Comparison of ENCODE assay signal across 8 mouse cellular contexts in genomic region chr7:100124211-100124610, GRCm38 (mm10). TPM values are rescaled to one million over a fixed set of nuclear protein-coding genes. Genes with fewer than 3 reads are reported as not detected.
DNase-seq lines count a peak whose midpoint lies in the region; ATAC-seq lines count a peak whose summit lies in the region.

No protein-coding gene starts in this region.

- peak; percentile 38 for DNase-seq in forebrain, embryonic 10.5 days (ENCODE audit: extremely low spot score, low spot score)
- peak; percentile 90 for DNase-seq in midbrain, embryonic 11.5 days (ENCODE audit: low spot score, missing footprints)
- peak; percentile 16 for DNase-seq in brain, adult 2 months (ENCODE audit: low read depth, low spot score)
- peak; percentile 46 to 62 for DNase-seq in kidney, postnatal 25 days
- peak; percentile 47 for DNase-seq in spleen, adult 12 weeks (ENCODE audit: low spot score)
- DNase-seq in layer of hippocampus, adult 8-10 months (ENCODE audit: low spot score in 2 of 2): no peak

- no peak for ATAC-seq in forebrain, embryonic 15.5 days (replicated peaks)
- ATAC-seq in midbrain, embryonic 11.5 days (ENCODE audit: low FRiP score): no peak
- no peak for ATAC-seq in midbrain, embryonic 16.5 days

- H3K4me3 ChIP-seq in forebrain, embryonic 10.5 days: no peak overlapping the region
- H3K4me3 ChIP-seq in forebrain, embryonic 15.5 days: no peak overlapping the region
- no peak overlapping the region for H3K4me3 ChIP-seq in midbrain, embryonic 11.5 days (ENCODE audit: low read depth, low read length)
- no peak overlapping the region for H3K4me3 ChIP-seq in midbrain, embryonic 16.5 days (ENCODE audit: low read depth, low read length)

- peaks cover 7% of the 10 kb centered on the region; the same call in 1 of the 2 replicates for H3K9me3 ChIP-seq in forebrain, embryonic 10.5 days
- H3K9me3 ChIP-seq in forebrain, embryonic 15.5 days: no peaks in the 10 kb centered on the region
- H3K9me3 ChIP-seq in midbrain, embryonic 11.5 days (ENCODE audit: control insufficient read depth, low read length): no peaks in the 10 kb centered on the region
- H3K9me3 ChIP-seq in midbrain, embryonic 16.5 days (replicated peaks; ENCODE audit: control insufficient read depth, low read length, poor library complexity, severe bottlenecking): no peaks in the 10 kb centered on the region

- no peaks in the 10 kb centered on the region for H3K27me3 ChIP-seq in forebrain, embryonic 10.5 days (ENCODE audit: poor library complexity, severe bottlenecking)
- no peaks in the 10 kb centered on the region for H3K27me3 ChIP-seq in forebrain, embryonic 15.5 days
- H3K27me3 ChIP-seq in midbrain, embryonic 11.5 days (ENCODE audit: control insufficient read depth, insufficient read depth, low read length): no peaks in the 10 kb centered on the region
- H3K27me3 ChIP-seq in midbrain, embryonic 16.5 days (ENCODE audit: control insufficient read depth, insufficient read depth, low read depth, low read length): no peaks in the 10 kb centered on the region

- H3K4me2 ChIP-seq in forebrain, embryonic 15.5 days (replicated peaks): no peak overlapping the region
- no peak overlapping the region for H3K4me2 ChIP-seq in midbrain, embryonic 11.5 days
- no peak overlapping the region for H3K4me2 ChIP-seq in midbrain, embryonic 16.5 days (ENCODE audit: low read length)

- 75% methylated on average over 2 of the region's 2 CpGs for WGBS in forebrain, embryonic 10.5 days
- 76% methylated on average over 2 of the region's 2 CpGs for whole genome bisulfite sequencing in forebrain, embryonic 15.5 days
- 75% methylated on average over 2 of the region's 2 CpGs for WGBS in midbrain, embryonic 11.5 days
- WGBS in midbrain, embryonic 16.5 days: 81% methylated on average over 2 of the region's 2 CpGs

- no peak overlapping the region for H3K27ac ChIP-seq in forebrain, embryonic 10.5 days
- no peak overlapping the region for H3K27ac ChIP-seq in forebrain, embryonic 15.5 days (replicated peaks)
- H3K27ac ChIP-seq in midbrain, embryonic 11.5 days (ENCODE audit: low read depth, low read length): no peak overlapping the region
- no peak overlapping the region for H3K27ac ChIP-seq in midbrain, embryonic 16.5 days (ENCODE audit: low read length)

- peaks cover 8% of the 10 kb centered on the region for H3K36me3 ChIP-seq in forebrain, embryonic 10.5 days (replicated peaks)
- no peaks in the 10 kb centered on the region for H3K36me3 ChIP-seq in forebrain, embryonic 15.5 days
- H3K36me3 ChIP-seq in midbrain, embryonic 11.5 days (ENCODE audit: control insufficient read depth, insufficient read depth, low read length): no peaks in the 10 kb centered on the region
- no peaks in the 10 kb centered on the region for H3K36me3 ChIP-seq in midbrain, embryonic 16.5 days (ENCODE audit: control insufficient read depth, insufficient read depth, low read length)

- H3K4me1 ChIP-seq in forebrain, embryonic 10.5 days: peaks cover 28% of the 10 kb centered on the region
- H3K4me1 ChIP-seq in forebrain, embryonic 15.5 days: peaks cover 17% of the 10 kb centered on the region
- peaks cover 5% of the 10 kb centered on the region; the same call in 1 of the 2 replicates for H3K4me1 ChIP-seq in midbrain, embryonic 11.5 days (ENCODE audit: control insufficient read depth, insufficient read depth, low read length)
- peaks cover 11% of the 10 kb centered on the region for H3K4me1 ChIP-seq in midbrain, embryonic 16.5 days (ENCODE audit: control insufficient read depth, insufficient read depth, low read length)

- H3K9ac ChIP-seq in forebrain, embryonic 15.5 days (replicated peaks): no peak overlapping the region
- H3K9ac ChIP-seq in midbrain, embryonic 11.5 days (ENCODE audit: low read length): no peak overlapping the region
- no peak overlapping the region for H3K9ac ChIP-seq in midbrain, embryonic 16.5 days (ENCODE audit: low read depth, low read length)

RNA-seq across cellular contexts. Expression of gene Pold3, which starts 2.8 kb away (rescaled TPM):
- 139 and 140 TPM in 2 replicates for polyA plus RNA-seq in forebrain, embryonic 10.5 days (2016; fragmentation: Nextera tagmentation; extraction: Ambion mirVana)
- polyA plus RNA-seq in forebrain, embryonic 15.5 days (2015; fragmentation: Nextera tagmentation; extraction: Ambion mirVana): 54.5 and 54.9 TPM in 2 replicates
- polyA plus RNA-seq in midbrain, embryonic 11.5 days (2014; fragmentation: Nextera tagmentation; extraction: Ambion mirVana): 100 and 104 TPM in 2 replicates
- polyA plus RNA-seq in midbrain, embryonic 16.5 days (2015; fragmentation: Nextera tagmentation; extraction: Ambion mirVana): 51.6 and 55.7 TPM in 2 replicates
- 10 to 100 TPM; 33.8 to 35.1 (median 34.8) TPM for total RNA-seq in layer of hippocampus, adult 8-10 months (2022)

RNA-seq across cellular contexts. Expression of gene Lipt2, which starts 34.9 kb away (rescaled TPM):
- 22.7 and 24.7 TPM in 2 replicates for polyA plus RNA-seq in forebrain, embryonic 10.5 days (2016; fragmentation: Nextera tagmentation; extraction: Ambion mirVana)
- polyA plus RNA-seq in forebrain, embryonic 15.5 days (2015; fragmentation: Nextera tagmentation; extraction: Ambion mirVana): 17.8 and 21.4 TPM in 2 replicates
- 16.7 and 18.7 TPM in 2 replicates for polyA plus RNA-seq in midbrain, embryonic 11.5 days (2014; fragmentation: Nextera tagmentation; extraction: Ambion mirVana)
- 15.4 and 18.2 TPM in 2 replicates for polyA plus RNA-seq in midbrain, embryonic 16.5 days (2015; fragmentation: Nextera tagmentation; extraction: Ambion mirVana)
- total RNA-seq in layer of hippocampus, adult 8-10 months (2022): 1 to 10 TPM; 3.3 to 5.2 (median 3.9) TPM

RNA-seq across cellular contexts. Expression of gene Kcne3, which starts 52.1 kb away (rescaled TPM):
- polyA plus RNA-seq in forebrain, embryonic 10.5 days (2016; fragmentation: Nextera tagmentation; extraction: Ambion mirVana): 6.5 and 10.0 TPM in 2 replicates
- polyA plus RNA-seq in forebrain, embryonic 15.5 days (2015; fragmentation: Nextera tagmentation; extraction: Ambion mirVana): 0.66 and 1.0 TPM in 2 replicates
- polyA plus RNA-seq in midbrain, embryonic 11.5 days (2014; fragmentation: Nextera tagmentation; extraction: Ambion mirVana): 1.1 and 3.0 TPM in 2 replicates
- polyA plus RNA-seq in midbrain, embryonic 16.5 days (2015; fragmentation: Nextera tagmentation; extraction: Ambion mirVana): 0.56 and 0.79 TPM in 2 replicates
- total RNA-seq in layer of hippocampus, adult 8-10 months (2022): 1 to 10 TPM in 1 of 4 experiments, under 1 TPM in 1, not detected in 2; 0.45 to 1.3 TPM

Comparison
In these comparisons a context has a peak if more than half of its experiments do, and no peak if none do; other contexts are left out.
1. DNase-seq: peak in forebrain, embryonic 10.5 days (single experiment), midbrain, embryonic 11.5 days (single experiment), brain, adult 2 months (single experiment), kidney, postnatal 25 days (2 of 2) and spleen, adult 12 weeks (single experiment); none in layer of hippocampus, adult 8-10 months (0 of 2).